Mouse (Mus musculus) thymus, postnatal 14 days (tissue): ENCODE measurements around the gene Eif5a.
"Not testable (repeated sequence)": the region's sequence is repeated elsewhere in the genome, so short reads cannot be mapped to it uniquely, and the experiment has no call there.

Experiments
- DNase-seq: peaks from one replicate; pipeline ENCODE4 v3.0.0; 2021

Eif5a gene

GRCm38 (mm10) chr11:69945997-69946891 is 24.5 kb upstream of the Eif5a start:
- DNase-seq = no peak

DNA sequence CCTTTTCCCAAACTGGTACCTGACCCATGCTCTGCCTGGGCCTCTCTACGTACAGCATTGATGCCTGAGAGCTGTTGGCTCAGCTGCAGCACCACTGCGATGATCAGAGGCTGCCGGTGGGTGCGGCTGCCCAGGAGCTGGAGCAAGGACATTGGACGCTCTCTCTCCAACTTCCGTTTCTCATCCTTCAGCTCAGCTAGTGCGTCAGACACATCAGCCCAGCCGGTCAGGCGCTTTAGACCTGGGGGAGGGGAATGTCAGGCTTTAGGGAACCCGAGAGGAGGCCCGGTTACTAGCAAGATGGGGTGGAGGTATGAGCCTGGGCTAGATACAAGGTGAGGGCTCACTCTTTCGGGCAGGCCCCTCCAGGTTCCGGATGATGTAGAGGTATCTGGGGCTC is 23.5 kb upstream of the Eif5a start:
- no peak for DNase-seq

DNA sequence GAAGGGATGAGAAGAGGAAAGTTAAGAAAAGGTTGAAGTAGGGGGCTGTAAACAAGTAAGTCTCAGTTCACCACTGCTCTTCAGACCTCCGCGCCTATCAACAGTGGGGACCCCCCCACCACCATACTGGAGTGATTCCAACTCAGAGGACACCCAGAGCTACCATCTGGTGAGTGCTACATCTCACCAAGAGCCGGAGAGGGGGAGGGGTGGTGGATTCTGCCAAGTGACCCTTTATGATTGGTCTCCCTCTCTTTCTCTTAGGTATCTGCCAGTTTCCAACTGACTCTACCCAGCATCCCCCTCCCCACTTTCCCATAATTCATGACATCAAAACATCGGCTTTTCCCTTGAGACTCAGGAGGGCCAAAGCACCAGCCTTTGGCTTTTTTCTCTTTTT is 19.2 kb upstream of the Eif5a start:
- DNase-seq = no peak

DNA sequence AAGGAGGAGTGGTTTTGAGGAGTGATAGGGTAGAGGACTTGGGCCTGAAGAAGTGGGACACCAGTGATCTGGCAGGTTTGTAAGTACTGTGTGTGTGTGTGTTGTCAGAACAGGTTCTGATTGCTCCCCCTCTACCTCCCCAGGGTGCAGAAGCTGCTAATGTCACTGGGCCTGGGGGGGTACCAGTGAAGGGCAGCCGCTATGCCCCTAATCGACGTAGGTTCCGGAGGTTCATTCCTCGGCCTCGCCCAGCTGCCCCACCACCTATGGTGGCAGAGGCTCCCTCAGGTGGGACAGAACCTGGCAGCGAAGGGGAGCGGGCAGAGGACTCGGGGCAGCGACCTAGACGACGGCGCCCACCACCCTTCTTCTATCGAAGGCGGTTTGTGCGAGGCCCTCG is 18.0 kb upstream of the Eif5a start:
- no peak for DNase-seq

DNA sequence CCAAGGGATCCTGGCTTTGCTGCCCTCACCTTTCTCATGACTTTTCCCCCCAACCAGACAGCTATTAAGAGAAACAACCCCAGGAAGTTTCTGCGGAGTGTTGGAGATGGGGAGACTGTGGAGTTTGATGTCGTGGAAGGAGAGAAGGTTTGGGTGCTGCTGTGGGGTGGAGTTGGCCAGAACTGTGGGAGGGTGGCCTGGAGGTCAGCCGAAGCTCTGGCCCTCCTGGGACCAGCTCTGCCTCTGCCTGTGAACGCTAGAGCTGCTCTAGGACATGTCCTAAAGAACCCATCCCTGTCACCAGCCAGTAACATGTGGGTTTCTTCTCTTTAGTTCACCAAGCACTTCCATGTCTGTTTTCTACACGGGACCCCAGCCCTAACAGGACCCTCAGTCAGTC is 17.4 kb upstream of the Eif5a start:
- DNase-seq = no peak

- no peak for DNase-seq
These were observed 16.7 kb upstream of the Eif5a start for GRCm38 (mm10) chr11:69938401-69938979.

- DNase-seq = no peak
These were observed 16.1 kb upstream of the Eif5a start for GRCm38 (mm10) chr11:69937834-69938233.

- DNase-seq = no peak
These were observed 15.6 kb upstream of the Eif5a start for GRCm38 (mm10) chr11:69937385-69937784.

DNA sequence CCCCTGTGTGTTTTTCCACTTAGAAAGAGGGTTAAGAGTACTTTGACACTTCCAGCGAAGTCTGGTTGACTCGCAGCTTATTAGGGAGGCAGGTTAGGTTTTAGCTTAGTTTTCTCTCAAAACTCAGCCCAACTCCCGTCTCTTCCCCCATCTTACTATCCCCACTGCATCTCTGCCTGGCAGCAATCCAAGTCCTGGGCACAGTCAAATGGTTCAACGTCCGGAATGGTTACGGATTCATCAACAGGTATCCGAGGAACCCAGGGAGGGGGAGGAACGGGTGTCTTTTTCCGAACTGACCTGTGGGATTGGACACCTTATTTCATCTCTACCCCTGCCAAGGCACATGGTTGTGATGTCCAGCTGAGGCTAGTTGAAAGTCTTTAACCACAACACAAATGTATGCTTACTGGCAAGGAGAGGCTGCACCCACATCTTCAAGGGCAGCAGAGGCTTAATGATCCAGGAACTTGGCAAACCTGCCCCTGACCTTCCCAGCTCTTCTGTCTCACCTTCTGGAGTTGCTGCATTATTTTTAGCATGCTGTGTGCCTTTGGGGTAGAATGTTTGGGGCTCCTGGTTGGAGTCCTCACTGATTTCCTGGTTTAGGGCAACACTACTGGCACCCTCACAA is 15.1 kb upstream of the Eif5a start:
- no peak for DNase-seq

DNA sequence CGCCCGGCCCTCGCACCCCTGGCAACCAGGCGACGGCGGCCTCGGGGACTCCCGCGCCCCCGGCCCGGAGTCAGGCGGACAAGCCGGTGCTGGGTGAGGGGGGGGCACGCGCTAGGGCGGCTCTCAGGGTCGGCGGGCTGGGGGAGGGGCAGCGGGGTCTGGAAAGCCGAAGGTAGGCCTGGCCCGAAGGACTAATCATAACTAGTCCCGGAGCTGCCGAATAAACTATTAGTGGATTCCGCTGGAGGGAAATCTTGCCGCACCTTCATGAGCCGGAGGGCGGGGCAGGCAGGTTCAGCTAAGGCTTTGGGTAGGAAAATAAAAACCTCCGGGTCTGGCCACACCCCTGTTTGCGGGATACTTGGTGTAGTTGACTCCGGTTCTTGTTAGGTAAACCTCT is 14.4 kb upstream of the Eif5a start:
- DNase-seq = peak; percentile 48

DNA sequence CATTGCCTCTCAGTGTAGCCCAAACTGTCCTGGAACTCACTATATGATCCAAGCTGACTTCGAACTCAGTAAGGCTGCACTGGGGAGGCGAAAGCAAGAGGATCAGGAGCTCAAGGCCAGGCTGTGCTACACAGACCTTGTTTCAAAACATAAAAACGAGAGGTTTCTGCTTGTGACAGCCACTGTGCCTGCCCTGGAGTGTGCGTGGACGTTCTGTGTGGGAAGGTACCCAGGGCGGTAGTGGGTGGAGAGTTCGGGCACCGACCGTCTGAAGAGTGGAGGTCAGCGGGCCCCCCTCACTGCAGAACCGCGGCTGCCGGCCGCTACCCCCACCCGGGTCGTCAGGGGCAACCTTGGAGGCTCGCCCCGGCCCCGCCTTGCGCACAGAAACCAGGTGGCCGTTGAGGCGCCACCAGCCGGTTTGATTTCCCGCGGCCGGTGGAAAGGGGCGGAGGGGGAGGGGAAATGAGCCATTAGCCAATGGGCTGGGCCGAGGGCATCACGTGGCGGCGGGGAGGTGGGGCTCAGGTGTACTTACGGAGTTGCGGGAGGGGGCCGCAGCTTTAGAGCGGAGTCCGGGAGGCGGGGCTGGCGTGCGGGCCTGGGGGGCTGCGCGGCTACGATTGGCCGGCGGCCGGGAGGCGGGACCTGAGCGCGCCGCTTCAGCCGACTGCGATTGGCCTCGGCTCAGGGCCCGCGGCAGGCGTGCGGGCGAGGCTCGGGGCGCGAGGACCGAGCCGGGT is 13.6 kb upstream of the Eif5a start, which contains the start of gene Ybx2:
Ybx2 (plus strand) TSS at position 660 of the 743 bp plus-strand sequence.
- peak; percentile 96 for DNase-seq

DNA sequence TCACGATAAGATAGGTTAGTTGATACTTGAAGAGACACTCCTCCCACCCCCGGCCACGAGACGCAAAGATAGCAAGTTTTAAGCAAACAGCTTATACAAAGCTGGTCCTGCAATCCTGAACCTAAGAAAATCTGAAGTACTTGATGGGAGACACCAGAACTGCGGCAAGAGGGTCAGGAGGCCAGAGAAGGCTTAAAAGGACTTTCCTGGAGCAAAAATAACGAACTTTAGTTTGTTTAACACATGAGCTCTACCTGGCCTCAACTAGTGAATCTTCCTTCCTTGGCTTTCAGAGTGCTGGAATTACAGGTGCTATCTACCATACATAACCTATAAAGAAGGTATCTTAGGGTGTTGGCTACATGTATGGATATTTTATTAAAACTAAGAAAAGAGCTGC is 12.9 kb upstream of the Eif5a start:
- DNase-seq = no peak

DNA sequence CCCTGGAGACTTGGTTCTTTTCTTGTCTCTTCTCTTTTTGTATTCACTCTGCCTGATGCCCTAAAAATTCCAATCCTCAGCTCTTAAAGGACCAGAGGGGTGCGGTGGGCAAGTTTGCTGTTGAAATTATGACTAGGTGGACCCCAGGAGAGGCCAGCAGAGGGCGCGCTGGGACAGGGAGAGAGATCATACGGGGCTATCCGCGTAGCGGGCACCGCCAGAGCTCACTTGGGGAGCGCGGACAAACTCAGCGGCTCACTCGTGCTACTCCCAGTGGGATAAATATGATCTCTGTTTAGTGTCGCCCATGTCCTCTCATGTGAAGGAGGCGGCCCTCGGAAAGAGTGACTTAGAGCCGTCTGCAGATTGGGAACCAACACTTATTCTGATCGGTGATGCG is 12.4 kb upstream of the Eif5a start:
- peak; percentile 95 for DNase-seq

DNA sequence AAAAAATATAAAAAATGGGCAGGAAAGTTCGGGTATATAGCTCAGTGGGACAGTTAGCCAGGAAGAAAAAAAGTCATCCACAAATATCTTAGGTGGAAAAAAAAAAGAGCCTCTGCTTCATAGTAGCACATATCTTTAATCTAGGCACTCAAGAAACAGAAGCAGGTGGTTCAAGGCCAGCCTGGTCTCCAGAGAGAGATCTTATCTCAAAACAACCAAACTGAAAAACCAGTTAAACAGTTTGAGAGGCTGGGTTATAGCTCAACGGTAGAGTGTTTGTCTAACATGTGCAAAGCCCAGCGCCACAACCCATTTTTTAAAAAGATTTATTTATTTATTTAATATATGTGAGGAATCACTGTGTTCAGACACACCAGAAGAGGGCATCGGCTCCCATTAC is 11.3 kb upstream of the Eif5a start:
- DNase-seq = no peak

GRCm38 (mm10) chr11:69932254-69932653 is 10.5 kb upstream of the Eif5a start:
- peak; percentile 51 for DNase-seq

GRCm38 (mm10) chr11:69931769-69932168 is 10.0 kb upstream of the Eif5a start:
- no peak for DNase-seq

DNA sequence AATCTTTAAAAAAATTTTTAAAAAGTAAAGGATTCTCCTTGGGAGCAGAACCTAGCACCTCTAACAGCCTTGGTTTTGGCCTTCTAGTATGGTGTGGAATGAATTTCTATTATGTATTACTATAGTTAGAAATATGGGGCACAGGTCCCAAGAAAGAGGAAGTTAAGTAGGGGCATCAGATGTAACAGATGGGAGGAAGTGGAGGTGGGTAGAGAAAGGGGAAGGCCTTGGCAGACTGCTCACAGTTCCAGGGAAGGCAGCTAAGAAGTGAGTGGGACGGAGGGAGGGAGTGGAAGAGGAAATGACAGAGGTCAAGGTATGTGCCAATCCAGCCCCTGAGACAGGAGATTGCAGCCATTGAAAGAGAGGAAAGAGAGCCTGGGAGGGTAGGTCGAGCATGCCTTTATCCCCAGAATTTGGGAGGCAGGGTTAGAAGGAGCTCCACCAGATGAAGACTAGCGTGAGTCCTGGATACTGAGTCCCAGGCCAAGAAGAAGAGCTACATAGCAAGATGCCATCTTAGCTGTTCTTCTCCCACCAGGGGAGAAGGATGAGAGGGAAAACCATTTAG is 9.3 kb upstream of the Eif5a start:
- peak; percentile 39 for DNase-seq

DNA sequence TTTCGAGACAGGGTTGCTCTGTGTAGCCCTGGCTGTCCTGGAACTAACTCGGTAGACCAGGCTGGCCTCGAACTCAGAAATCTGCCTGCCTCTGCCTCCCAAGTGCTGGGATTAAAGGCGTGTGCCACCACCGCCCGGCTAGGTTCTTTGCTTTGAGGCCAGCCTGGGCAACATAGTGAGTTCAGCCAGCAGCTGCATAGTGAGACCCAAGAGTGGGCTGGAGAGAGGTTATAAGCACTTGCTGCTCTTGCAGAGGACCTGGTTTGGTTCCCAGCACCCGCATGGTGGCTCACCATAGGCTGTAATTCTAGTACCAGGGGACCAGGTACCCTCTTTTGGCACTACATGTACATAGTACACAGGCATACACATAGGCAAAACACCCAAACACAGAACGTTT is 8.4 kb upstream of the Eif5a start:
- DNase-seq = not testable (repeated sequence)

DNA sequence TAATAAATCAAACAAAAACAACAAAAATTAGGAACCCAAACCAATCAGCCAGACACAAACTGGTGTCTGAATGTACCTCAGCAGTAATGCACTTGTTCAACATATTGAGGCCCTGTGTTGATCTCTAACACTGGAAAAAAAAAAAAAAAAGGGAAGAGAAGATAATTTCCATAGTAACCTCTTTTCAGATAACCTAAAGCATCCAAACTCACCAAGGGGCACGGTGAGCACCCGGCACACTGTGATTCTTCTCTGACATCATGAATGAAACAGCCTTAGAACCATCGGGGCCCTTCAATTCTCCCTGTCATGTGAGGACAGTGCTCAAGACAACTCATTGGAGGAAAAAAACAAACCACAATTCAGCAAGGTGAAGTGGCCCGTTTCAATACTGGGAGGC is 8.0 kb upstream of the Eif5a start:
- DNase-seq = no peak

DNA sequence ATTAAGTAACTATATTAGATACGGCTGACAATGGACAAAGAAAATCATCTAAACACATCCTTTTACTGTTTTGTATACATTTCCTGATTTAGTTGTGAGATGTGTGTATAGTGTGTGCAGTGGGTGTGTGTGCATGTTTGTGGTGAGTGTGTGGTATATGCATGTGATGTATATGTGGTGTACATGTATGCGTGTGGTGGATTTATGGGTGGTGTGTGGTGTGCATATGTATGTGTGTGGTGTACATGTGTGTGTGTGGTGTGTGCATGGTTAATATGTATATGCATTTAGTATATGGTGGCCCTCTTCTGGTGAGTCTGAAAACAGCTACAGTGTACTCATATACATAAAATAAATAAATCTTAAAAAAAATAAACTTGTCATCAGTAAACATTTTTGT is 5.7 kb upstream of the Eif5a start:
- DNase-seq = no peak

GRCm38 (mm10) chr11:69922796-69923195 is 1.0 kb upstream of the Eif5a start:
- no peak for DNase-seq

DNA sequence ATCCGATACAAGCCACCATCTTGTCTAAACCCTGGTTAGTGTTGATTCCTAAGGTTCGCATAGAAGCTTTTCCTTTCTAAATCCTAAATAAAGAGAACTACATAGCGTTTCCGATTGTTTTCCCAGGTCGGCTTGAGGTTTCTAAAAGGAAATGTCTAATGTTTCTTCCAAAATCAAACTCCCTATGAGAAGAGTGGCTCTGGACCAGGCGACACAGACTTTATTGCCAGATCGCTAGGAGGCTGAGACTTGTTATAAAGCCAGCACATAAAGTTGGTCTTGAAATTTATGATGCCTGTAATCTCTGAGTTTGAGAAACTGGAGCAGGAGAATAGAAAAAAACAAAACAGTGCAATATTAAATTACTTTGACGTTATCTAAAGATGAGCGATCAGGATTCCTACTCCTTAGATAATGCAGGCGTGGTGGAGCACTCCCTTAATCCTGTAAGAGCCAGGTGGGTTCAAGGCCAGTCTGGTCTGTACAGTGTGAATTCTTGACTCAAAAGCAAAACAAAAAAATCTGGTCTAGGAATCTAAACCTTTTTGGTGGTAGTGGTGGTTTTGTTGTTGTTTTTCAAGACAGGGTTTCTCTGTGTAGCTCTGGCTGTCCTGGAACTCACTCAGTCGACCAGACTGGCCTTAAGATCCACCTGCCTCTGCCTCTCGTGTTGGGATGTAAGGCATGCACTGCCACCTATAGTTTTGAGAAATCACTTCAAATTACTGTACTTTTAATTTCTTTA is 426 bp upstream of the Eif5a start:
- no peak for DNase-seq
